Comparison of ENCODE assay signal across 7 mouse cellular contexts in the genomic region with DNA sequence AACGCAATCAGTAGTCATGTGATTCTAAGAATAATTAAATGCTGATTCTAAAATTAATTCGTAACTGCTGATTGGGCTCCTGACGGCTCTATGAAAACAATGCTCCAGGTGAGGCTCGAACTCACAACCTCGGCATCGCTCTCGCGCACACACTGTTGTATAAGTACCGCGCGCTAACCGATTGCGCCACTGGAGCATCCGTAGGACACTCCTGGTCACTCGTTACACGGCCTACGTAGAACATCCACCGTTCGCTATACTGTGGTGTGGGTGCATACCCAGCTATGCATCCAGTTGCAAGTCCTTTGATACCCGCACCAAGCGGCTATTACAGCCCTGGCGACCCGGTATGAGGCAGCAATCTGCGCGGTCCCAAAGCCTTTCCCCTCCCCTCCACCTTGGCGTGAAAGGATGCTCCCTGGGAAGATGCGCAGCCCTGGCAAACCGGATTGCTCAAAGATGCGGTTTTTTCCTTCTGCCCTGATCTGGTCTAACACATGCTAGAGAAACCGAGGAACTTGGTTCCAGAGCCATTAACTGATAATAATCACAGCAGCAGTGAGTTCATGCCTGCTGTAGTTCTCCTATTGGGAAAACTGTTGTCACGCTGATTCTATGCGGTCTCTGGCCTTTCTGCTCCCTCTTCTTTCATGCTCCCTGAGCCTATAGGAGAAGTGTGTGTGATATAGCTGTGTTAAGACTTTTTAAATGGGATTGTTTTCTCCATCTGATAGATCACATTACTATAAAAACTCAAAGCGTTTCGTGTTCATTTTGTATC. TPM values are rescaled to one million over a fixed set of nuclear protein-coding genes. Genes with fewer than 3 reads are reported as not detected.
DNase-seq lines count a peak whose midpoint lies in the region; ATAC-seq and TF ChIP-seq lines count a peak whose summit lies in the region.

No protein-coding gene starts in this region.

- H3K4me2 ChIP-seq in lung, embryonic 16.5 days (ENCODE audit: low read depth, low read length) = peak overlapping the region; percentile 37
- H3K4me2 ChIP-seq in embryonic facial prominence, embryonic 15.5 days (replicated peaks) = peak overlapping the region; percentile 44
- peak overlapping the region; percentile 39 for H3K4me2 ChIP-seq in stomach, postnatal 0 days (replicated peaks; ENCODE audit: low read depth)

- ATAC-seq in lung, embryonic 16.5 days (ENCODE audit: low read depth) = no peak
- peak; percentile 65; the same call in 1 of the 2 replicates for ATAC-seq in embryonic facial prominence, embryonic 15.5 days (ENCODE audit: insufficient number of reproducible peaks, low FRiP score, low TSS enrichment, low read depth)
- peak; percentile 26 for ATAC-seq in megakaryocyte progenitor cell, adult 5-6 weeks (replicated peaks; ENCODE audit: poor library complexity)
- ATAC-seq in stomach, postnatal 0 days (ENCODE audit: low FRiP score, low TSS enrichment) = peak; percentile 32; the same call in 1 of the 2 replicates

- no peaks in the 10 kb centered on the region for H3K9me3 ChIP-seq in lung, embryonic 16.5 days (ENCODE audit: control insufficient read depth, low read length)
- no peaks in the 10 kb centered on the region for H3K9me3 ChIP-seq in embryonic facial prominence, embryonic 15.5 days (replicated peaks)
- H3K9me3 ChIP-seq in stomach, postnatal 0 days (ENCODE audit: control insufficient read depth, low read length) = no peaks in the 10 kb centered on the region

- H3K36me3 ChIP-seq in lung, embryonic 16.5 days (ENCODE audit: control insufficient read depth, insufficient read depth, low read length) = no peaks in the 10 kb centered on the region
- no peaks in the 10 kb centered on the region for H3K36me3 ChIP-seq in embryonic facial prominence, embryonic 15.5 days
- no peaks in the 10 kb centered on the region for H3K36me3 ChIP-seq in stomach, postnatal 0 days (ENCODE audit: control insufficient read depth, insufficient read depth, low read length)

- H3K4me1 ChIP-seq in lung, embryonic 16.5 days (replicated peaks; ENCODE audit: control insufficient read depth, insufficient read depth, low read length) = no peaks in the 10 kb centered on the region
- peaks cover 7% of the 10 kb centered on the region; the same call in 1 of the 2 replicates for H3K4me1 ChIP-seq in embryonic facial prominence, embryonic 15.5 days
- no peaks in the 10 kb centered on the region for H3K4me1 ChIP-seq in stomach, postnatal 0 days (replicated peaks; ENCODE audit: control insufficient read depth, insufficient read depth)

- no peak for TF ChIP-seq CTCF in stomach, postnatal 0 days (IDR thresholded peaks at IDR 0.05; ENCODE audit: low read depth)

- H3K4me3 ChIP-seq in lung, embryonic 16.5 days (ENCODE audit: low read length) = peak overlapping the region; percentile 25
- peak overlapping the region; percentile 31 for H3K4me3 ChIP-seq in embryonic facial prominence, embryonic 15.5 days (replicated peaks)
- H3K4me3 ChIP-seq in stomach, postnatal 0 days (ENCODE audit: low read depth, low read length) = peak overlapping the region; percentile 8; the same call in 1 of the 2 replicates

- H3K9ac ChIP-seq in lung, embryonic 16.5 days (ENCODE audit: low read length) = no peak overlapping the region
- no peak overlapping the region for H3K9ac ChIP-seq in embryonic facial prominence, embryonic 15.5 days
- no peak overlapping the region for H3K9ac ChIP-seq in stomach, postnatal 0 days (ENCODE audit: low read length)

- H3K27me3 ChIP-seq in lung, embryonic 16.5 days (ENCODE audit: control insufficient read depth, insufficient read depth, low read depth, low read length) = no peaks in the 10 kb centered on the region
- peaks cover 5% of the 10 kb centered on the region for H3K27me3 ChIP-seq in embryonic facial prominence, embryonic 15.5 days
- no peaks in the 10 kb centered on the region for H3K27me3 ChIP-seq in stomach, postnatal 0 days (ENCODE audit: control insufficient read depth, insufficient read depth, low read length)

- no peak for DNase-seq in lung, postnatal 10 days
- DNase-seq in layer of hippocampus, adult 18-20 months (ENCODE audit: low spot score in 2 of 2) = peak; percentile 39 to 75
- no peak for DNase-seq in stomach, postnatal 0 days (ENCODE audit: low spot score)
- no peak for DNase-seq in kidney, postnatal 14 days

- no peak overlapping the region for H3K27ac ChIP-seq in lung, embryonic 16.5 days (ENCODE audit: low read length)
- H3K27ac ChIP-seq in embryonic facial prominence, embryonic 15.5 days (replicated peaks) = no peak overlapping the region
- no peak overlapping the region for H3K27ac ChIP-seq in stomach, postnatal 0 days (replicated peaks)

- TF ChIP-seq EP300 in stomach, postnatal 0 days (optimal IDR thresholded peaks at IDR 0.05) = no peak

- 4% methylated on average over 34 of the region's 34 CpGs for WGBS in lung, embryonic 16.5 days
- 2% methylated on average over 34 of the region's 34 CpGs for WGBS in embryonic facial prominence, embryonic 15.5 days
- WGBS in stomach, postnatal 0 days = 5% methylated on average over 34 of the region's 34 CpGs

RNA-seq across cellular contexts. Expression of a gene that starts 23.6 kb away (rescaled TPM):
- not detected in 2 replicates for polyA plus RNA-seq in lung, embryonic 16.5 days (2015; fragmentation: Nextera tagmentation; extraction: Ambion mirVana)
- polyA plus RNA-seq in embryonic facial prominence, embryonic 15.5 days (2015; fragmentation: Nextera tagmentation; extraction: Ambion mirVana) = not detected in 2 replicates
- total RNA-seq in layer of hippocampus, adult 18-20 months (2021) = not detected
- total RNA-seq in megakaryocyte progenitor cell, adult 5-6 weeks (2015) = not detected in 2 replicates
- total RNA-seq in megakaryocyte progenitor cell, adult 5-6 weeks (2017) = not detected in 2 replicates
- not detected in 2 replicates for polyA plus RNA-seq in stomach, postnatal 0 days (2015; fragmentation: Nextera tagmentation; extraction: Ambion mirVana)

RNA-seq across cellular contexts. Expression of a gene that starts 34.8 kb away (rescaled TPM):
- not detected in 2 replicates for polyA plus RNA-seq in lung, embryonic 16.5 days (2015; fragmentation: Nextera tagmentation; extraction: Ambion mirVana)
- polyA plus RNA-seq in embryonic facial prominence, embryonic 15.5 days (2015; fragmentation: Nextera tagmentation; extraction: Ambion mirVana) = not detected in 2 replicates
- total RNA-seq in layer of hippocampus, adult 18-20 months (2021) = not detected
- not detected in 2 replicates for total RNA-seq in megakaryocyte progenitor cell, adult 5-6 weeks (2015)
- total RNA-seq in megakaryocyte progenitor cell, adult 5-6 weeks (2017) = not detected in 2 replicates
- polyA plus RNA-seq in stomach, postnatal 0 days (2015; fragmentation: Nextera tagmentation; extraction: Ambion mirVana) = not detected in 2 replicates

RNA-seq across cellular contexts. Expression of a gene that starts 56.6 kb away (rescaled TPM):
- polyA plus RNA-seq in lung, embryonic 16.5 days (2015; fragmentation: Nextera tagmentation; extraction: Ambion mirVana) = not detected in 2 replicates
- not detected in 2 replicates for polyA plus RNA-seq in embryonic facial prominence, embryonic 15.5 days (2015; fragmentation: Nextera tagmentation; extraction: Ambion mirVana)
- total RNA-seq in layer of hippocampus, adult 18-20 months (2021) = not detected
- total RNA-seq in megakaryocyte progenitor cell, adult 5-6 weeks (2015) = not detected in 2 replicates
- total RNA-seq in megakaryocyte progenitor cell, adult 5-6 weeks (2017) = not detected in 2 replicates
- not detected in 2 replicates for polyA plus RNA-seq in stomach, postnatal 0 days (2015; fragmentation: Nextera tagmentation; extraction: Ambion mirVana)

Comparison
In these comparisons a context has a peak if more than half of its experiments do, and no peak if none do; other contexts are left out.
1. DNase-seq: peak in layer of hippocampus, adult 18-20 months (2 of 2); none in lung, postnatal 10 days (single experiment), stomach, postnatal 0 days (single experiment) and kidney, postnatal 14 days (single experiment).
2. Peak in every context shown above with its lines, with median percentiles within 50 percentile points of each other: H3K4me2 ChIP-seq and H3K4me3 ChIP-seq.